Mouse (Mus musculus) thymus, adult 2 months (tissue): ENCODE measurements around the gene A130010J15Rik.

Experiments used
- CTCF ChIP-seq: fragments of 200-500 bp; IDR thresholded peaks from 2 replicates; pipeline ENCODE4 v1.5.1; 2012; ENCODE audit warnings: mild to moderate bottlenecking, control low read depth, low read length, moderate library complexity, borderline replicate concordance; ENCODE audit not compliant: control insufficient read depth, poor library complexity, insufficient read depth; ENCODE audit errors: extremely low read depth
- POLR2A ChIP-seq: fragments of 200-500 bp; IDR thresholded peaks from 2 replicates; pipeline ENCODE4 v1.6.1; 2012; ENCODE audit warnings: mild to moderate bottlenecking, low read length, control low read depth, moderate library complexity; ENCODE audit not compliant: control insufficient read depth, poor library complexity, insufficient read depth; ENCODE audit errors: extremely low read depth

DNA sequence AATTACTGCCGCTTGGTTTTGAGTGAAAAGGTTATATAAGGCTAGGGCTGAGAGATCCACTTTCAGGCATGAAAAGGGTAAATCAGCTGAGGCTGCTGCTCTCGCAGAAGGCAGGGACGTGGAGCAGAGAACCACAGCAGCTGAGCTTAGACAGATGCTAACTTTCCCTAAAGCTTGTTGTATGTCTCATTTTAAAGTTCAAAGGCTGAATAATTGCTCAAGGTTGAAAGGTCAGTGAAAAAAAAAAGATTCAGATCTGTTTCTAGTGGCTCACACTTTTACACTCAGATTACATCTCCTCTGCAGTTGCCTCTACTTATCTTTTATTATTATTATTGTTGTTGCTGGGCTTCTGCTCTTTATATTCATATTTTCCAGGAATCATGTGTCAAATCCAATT lies 57.7 kb downstream of the A130010J15Rik start:
- TF ChIP-seq CTCF (no peak), POLR2A (no peak)
